Mouse (Mus musculus) liver (tissue): Measurements from ENCODE around the gene Baiap3.
"Not testable (repeated sequence)": the region's sequence is repeated elsewhere in the genome, so short reads cannot be mapped to it uniquely, and the experiment has no call there.

ENCODE experiments used
- DNase-seq: peaks from one replicate; pipeline ENCODE4 v3.0.0-alpha.2; 2020; ENCODE audit warnings: mixed read lengths

Gene Baiap3

DNA sequence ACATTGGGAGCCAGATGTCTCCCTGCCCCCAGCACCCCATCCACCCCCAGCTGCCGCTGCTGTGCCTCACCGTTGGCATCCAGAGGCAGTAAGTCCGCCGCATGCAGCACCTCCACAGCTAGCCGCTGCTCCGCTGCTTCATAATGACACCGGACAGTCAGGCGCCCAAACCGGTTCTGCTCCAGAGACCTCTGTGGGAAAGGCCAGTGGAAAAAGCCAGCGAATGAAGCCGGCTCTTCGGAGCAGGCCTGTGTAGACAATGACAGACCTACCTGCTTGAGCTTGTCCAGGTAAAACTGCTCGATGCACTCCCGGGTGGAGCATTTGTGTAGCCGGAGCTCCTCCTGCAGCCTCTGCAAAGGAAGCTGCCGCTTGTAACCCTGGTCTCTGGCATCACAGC, 11.9 kb downstream of the Baiap3 start:
- DNase-seq, result no peak

DNA sequence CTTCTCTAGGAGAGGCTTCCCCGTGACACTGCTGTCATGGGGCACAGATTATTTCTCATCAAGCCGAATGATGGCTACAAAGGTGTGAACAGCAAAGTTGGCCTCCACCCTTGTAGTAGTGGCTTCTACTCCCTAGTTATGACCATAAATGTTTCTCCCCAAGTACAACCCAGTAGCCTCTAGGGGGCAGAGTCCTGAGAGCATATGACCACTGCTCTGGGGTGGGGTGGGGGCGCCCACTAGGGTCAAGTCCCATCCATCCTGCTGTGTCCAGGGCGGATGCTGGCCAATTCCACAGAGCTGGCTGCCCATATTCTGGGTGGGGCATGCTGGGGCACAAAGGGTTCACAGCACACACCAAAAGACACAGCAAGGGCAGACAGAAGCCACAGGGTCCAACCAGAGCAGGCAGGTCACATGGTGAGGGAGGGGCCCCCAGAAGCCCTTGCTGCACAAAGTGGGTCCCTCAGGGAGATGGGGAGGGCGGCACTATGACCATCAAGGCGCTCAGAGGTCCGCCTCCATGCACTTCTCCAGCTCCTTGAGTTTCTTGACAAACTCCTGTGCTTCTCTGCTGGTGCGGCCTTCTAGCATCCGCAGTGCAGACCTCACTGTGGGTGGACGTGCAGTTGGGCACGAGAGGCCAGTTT, 12.9 kb downstream of the Baiap3 start:
- DNase-seq, result no peak

GRCm38 (mm10) chr17:25239695-25240636, 16.2 kb downstream of the Baiap3 start, which contains the start of the genes Gnptg and Tsr3:
Gnptg (minus strand) TSS chr17:25240124.
Tsr3 (plus strand) TSS chr17:25240170.
- DNase-seq, result peak; percentile 86

DNA sequence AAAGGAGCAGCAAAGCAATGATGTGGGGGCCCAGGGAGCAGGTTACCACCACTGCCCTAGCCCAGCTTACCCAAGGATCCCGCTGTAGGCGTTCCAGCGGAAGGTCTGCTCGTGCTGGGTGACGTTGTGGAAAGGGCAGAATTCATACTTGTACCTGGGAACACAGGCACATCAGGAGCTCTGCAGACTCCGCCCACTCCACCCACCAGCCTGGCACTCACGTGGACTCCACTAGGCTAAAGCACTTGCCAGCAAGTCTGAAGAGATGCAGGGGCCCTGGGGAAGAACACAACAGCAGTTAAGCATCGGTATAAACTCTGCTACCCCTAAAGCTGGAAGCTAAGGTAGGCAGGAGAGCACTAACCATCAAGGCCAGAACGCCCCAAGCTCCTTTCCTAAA, 20.5 kb downstream of the Baiap3 start:
- DNase-seq, result no peak

DNA sequence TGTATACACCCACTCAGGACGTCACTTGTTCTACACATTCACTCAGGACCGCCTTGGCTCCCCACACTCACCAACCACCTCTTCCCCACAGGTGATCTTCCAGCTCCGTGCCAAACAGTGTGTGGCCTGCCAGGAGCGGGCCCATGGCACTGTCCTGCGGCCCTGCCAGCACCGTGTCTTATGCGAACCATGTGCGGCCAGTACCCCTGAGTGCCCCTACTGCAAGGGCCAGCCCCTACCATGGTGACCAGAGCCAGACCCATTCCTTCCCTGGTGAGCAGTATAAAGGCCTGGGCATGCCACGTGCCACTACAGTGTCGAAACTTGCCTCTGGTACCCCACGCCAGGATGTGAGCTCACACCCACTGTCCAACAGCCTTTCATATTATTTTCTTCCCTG, 24.5 kb downstream of the Baiap3 start:
- not testable (repeated sequence) for DNase-seq

- no peak for DNase-seq
These were observed 25.5 kb downstream of the Baiap3 start for GRCm38 (mm10) chr17:25230700-25231099.

DNA sequence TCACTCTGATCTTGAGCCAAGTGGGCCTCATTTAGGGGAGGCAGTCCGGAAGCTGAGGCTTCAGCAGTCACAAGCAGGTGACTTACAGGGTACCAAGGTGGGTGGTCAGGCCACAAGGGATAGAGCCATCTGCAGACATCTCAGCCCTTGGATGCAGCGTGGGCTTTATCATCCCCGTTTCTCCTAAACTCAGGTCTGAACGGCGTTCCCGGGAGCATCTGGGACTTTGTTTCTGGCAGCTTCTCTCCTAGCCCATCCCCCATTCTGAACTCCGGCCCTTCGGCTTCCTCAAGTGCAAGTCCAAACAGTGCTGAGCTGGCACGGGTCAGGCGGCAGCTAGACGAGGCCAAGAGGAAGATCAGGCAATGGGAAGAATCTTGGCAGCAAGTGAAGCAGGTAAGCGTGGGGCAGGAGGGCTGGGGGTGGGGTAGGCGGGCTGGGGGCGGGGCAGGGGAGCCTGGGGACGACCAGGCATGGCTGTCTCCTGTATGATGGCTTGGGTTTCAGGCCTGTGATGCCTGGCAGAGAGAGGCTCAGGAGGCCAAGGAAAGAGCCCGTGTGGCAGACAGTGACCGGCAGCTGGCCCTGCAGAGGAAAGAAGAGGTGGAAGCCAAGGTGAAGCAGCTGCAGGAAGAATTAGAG, 26.0 kb downstream of the Baiap3 start:
- not testable (repeated sequence) for DNase-seq

GRCm38 (mm10) chr17:25227991-25228390, 28.2 kb downstream of the Baiap3 start:
- DNase-seq, result no peak

GRCm38 (mm10) chr17:25225659-25226058, 30.5 kb downstream of the Baiap3 start:
- DNase-seq, result peak; percentile 85

DNA sequence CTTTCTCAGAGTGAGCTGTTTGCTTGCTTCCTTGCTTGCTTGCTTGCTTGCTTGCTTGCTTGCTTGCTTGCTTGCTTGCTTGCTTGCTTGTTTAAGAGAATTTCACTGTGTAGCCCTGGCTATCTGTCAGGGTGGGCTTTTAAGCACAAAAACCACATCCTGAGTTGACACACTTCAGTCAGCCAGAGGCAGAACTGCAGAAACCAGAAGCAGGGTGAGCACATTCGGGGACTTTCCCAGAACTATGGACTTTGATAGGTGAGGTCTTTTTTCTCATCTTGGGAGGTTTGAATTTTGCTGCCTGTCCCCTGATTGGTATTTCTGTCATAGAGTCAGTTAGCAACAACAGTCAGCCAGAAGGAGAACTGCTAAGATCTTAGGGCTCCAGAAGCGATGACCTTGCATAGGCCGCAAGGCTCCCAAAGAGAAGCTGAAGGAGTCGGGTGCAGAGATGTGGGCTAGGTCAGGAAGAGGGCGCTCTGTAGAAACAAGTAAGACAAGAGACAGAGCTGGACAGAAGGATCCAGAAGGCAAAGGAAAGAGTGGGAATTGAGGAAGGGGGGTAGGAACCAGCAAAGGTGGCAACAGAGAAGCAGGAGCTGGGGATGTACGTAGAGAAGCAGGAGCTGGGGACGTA, 31.5 kb downstream of the Baiap3 start:
- peak; percentile 75 for DNase-seq

DNA sequence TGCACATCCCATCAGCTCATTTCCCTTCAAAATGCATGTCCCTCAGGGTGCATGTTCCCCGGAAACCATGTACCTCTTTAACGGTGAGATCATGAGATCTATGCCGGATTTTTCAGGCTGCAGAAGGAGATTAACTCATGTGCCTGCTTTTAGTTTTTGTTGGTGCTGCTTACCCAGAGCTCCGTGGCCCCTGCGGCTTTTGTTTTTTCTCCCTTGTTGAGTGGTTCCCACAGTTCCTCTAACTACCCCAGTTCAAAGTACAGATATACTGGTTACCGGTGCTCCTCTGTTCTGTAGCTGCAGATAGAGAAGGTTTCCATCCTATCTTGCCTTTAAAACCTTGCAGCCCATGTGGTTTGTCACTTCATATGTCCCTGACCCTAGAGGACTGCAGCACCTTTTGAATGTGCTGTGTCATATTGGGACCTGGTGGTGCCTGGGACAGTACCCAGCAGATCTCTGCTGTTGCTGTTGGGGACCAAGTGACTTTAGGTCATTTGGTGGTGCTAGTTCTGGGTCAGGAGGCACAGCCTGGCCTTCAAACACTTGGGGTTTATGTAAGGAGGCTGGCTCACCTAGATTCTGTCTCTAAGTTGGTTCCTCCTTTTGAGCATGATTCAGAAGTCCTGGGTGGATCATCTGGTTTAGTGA, 33.1 kb downstream of the Baiap3 start:
- peak; percentile 76 for DNase-seq

DNA sequence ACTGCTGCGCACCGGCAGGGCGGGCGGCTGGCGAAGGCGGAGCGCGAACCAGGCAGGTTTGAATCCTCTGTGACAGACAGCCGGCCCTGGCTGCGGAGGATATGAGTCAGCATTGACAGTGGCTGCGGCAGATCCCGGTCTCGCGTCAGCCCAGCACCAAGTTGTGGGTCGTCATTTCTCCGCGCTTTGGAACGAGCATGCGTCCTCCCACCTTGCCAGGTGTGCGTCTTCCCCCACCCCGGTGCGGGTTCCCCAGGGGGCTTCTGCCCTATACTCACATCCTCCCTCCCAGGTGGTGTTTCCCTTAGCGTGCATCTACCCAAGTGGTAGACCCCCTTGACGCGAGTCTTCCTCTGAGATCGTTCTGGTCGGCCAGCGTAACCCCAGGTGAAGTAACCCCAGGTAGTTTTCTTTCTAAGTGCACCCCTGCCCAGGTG, 33.6 kb downstream of the Baiap3 start:
- peak; percentile 30 for DNase-seq

DNA sequence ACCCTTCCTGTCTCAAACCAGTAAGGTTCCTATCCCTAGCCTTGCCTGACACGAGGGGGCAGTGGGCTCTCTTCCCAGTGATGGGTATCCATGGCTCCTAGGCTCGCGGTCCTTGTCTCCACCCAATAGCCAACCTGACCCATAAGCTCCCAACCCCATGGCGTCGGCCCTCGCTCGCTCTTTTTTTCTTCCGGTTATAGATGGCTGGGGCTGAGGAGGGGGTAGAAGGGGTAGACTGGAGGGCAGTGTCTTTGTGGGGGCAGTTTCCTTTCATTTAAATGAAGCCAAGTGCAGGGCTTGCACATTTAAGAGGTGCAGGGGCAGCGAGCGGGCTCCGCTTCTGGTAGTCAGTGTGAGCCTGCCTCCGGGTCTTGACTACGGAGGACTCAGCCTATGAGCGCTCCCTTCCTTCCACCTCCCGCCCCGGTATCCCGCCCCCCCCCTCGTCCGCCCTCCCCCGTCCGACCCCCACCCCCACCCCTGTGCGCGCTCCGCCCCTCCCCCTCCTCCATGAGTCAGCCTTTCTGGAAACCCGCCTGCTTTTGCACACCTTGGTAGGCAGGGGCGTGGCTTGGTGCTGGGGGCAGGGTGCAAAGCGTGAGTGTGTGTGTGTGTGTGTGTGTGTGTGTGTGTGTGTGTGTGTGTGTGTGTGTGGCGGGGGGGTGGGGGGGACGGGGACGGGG, 34.2 kb downstream of the Baiap3 start:
- DNase-seq, result peak; percentile 94

GRCm38 (mm10) chr17:25220746-25221145, 35.4 kb downstream of the Baiap3 start:
- DNase-seq, result no peak

DNA sequence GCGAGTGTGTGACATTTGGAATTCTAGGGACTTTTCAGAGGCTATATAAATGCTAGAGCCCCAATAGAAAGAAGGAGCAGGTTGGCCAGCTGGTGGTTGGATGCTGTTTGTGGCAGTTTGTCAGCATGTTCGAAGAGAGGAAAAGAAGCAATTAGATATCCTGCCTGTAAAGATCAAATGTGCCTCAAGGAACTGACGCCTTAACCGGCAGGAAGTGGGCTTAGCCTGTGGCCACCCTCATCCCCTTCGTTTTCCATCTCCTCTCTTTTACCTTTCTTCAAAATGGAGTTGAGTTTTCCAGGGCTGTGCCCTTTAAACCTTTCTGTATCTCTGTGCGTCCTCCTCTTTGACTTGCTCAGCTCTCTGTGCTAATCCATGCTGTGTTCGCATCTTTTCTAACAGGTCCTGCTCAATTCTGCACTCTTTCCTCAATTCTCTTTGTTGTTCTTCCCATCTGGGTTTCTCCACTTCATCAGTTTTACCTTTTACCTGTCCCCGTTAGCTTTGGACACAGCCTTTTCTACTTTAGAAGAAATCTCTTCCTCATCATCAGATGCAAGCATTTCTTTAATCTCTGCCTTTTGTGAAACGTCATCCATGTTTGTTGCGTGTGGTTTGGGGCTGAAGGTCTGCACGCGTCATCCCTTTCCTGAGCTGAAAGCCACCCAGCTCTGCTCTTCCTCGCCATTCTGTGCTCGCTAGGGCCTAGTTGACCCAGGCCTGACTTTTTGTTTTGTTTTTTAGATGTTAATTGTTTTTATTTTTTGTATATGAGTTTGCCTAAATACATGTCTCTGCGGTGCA, 36.5 kb downstream of the Baiap3 start:
- DNase-seq, result no peak

DNA sequence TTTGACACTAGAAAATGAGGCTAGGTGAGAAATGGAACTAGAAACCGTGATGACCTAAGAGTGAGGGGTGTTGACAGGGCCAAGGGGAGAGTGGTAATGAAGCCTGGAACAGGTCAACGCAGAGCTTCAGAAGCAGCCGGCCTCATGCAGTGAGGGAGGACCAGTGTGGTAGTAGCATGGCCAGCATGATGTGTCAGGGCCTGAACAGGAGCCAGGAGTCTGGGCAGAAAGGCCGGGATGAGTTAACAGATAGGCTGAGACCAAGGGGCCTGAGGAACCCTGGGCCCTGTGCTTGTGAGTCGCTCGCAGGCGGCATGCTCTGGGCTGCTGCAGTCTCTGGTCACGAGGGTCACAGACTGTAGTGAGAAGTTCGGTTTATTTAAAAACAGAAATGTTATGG, 37.2 kb downstream of the Baiap3 start:
- no peak for DNase-seq

DNA sequence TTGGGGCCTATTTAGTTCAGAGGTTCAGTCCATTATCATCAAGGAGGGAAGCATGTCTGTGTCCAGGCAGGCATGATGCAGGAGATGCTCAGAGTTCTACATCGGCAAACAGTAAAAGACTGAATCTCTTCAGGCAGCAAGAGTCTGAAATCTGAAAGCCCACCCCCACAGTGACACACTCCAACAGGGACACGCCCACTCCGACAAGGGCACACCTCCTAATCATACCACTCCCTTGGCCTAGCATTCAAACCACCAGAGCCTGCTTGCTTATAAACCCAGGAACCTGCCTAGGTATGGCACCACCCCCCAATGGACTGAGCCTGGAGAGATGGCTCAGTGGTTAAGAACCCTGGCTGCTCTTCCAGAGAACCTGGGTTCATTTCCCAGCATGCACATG, 40.7 kb downstream of the Baiap3 start:
- no peak for DNase-seq

- DNase-seq, result no peak
These were observed 44.5 kb downstream of the Baiap3 start for GRCm38 (mm10) chr17:25211705-25212104.

DNA sequence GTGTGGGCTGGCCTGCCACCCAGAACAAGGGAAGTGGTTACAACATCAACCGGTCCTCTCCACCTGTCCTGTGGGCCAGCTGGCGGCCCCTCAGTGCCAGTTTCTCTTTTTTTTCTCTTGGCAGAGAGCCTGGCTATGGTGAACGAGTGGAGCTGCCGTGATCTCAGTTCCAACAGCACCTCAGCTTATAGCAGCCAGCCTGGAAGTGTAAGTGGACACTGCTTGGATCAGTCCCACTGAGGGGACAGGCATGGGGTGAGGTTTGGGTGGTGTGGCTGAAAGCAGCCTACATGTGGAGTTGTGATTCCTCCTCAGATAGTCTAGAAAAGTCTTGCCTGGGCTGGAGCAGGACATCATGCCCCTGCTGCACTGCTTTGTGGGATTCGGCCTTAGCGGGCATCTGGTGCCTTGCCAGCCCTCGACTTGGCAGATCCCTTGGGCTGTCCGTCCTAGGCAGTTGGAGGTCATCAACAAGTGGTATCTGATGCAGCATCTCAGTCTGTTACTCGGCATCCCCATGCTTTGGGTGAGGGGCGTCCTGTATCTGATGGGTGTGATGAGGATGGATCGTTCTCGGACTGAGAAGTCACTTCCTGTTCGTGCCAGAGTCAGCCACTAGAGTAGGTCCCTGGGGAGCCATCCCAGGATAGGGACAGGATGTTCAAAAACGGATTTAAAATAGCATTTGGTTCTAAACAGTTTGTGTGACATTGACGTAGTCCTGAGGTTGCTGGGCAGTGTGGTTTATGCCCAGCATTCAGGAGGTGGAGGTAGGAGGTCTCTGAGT, 45.3 kb downstream of the Baiap3 start:
- no peak for DNase-seq

GRCm38 (mm10) chr17:25210006-25210405, 46.2 kb downstream of the Baiap3 start:
- DNase-seq, result no peak
